Mouse (Mus musculus) activated CD4-positive, CD25-positive, alpha-beta regulatory T cell, adult 9 weeks (primary cell): ENCODE data around the gene Dctn2. TPM values are rescaled to one million over a fixed set of nuclear protein-coding genes. Genes with fewer than 3 reads are reported as not detected.

Experiments used
- polyA plus RNA-seq: library from polyadenylated mRNA; unstranded; fragments of 100-300 nt; shearing (Covaris generic); gene quantifications from one replicate; pipeline ENCODE4 v1.2.1, GENCODE M21; 2017

The Dctn2 gene
- 118 TPM for polyA plus RNA-seq

DNA sequence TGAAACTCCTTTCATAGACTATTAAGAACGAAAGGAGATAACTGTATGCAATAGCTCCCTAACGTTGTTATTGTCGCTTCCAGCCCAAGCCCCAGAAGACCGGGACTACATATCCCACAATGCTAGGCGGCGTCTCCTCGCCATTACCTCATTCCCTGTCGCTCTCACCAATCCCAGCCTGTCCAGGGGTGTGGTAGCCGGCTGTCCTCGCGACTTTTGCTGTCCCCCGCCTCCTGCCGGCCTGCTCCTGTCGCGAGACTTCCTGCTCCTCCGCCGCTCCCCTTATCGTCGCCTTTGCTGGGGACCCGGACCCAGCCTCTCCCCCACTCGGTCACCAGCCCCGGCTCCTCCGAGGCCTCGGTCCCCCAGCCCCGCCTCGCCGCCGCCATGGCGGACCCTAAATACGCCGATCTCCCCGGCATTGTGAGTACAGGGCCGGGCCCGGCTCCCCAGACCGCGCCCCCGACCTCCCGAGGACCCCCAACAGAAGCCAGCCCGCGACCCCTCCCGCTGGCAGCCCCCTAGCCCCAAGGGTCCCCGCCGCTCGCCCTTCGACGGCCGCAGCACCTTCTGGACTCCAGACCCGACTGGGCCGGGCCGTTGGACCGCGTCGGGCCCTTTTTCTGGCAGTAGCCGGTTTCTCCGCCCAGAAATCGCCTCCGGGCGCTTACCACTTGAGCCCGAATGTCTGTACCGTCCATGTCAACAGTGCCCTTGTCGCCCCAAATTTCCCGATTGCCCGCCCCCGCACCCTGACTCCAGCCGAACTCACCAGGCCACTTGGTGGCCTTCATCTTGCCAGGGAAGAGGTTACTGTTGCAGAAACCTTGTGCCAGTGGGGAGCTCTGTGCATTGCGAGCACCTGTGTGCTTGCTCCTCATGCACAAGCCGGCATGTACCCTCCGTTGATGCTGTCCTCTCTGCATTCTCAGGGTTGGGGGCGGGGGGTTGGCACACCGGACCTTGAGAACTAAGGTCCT, at the start of gene Dctn2:
Gene Dctn2 (plus strand): TSS at position 257 of the 980 bp plus-strand sequence.

GRCm38 (mm10) chr10:127262548-127263398, 3.4 kb upstream of the Dctn2 start, which contains the start of gene Kif5a:
Gene Kif5a (minus strand): TSS chr10:127263348.

DNA sequence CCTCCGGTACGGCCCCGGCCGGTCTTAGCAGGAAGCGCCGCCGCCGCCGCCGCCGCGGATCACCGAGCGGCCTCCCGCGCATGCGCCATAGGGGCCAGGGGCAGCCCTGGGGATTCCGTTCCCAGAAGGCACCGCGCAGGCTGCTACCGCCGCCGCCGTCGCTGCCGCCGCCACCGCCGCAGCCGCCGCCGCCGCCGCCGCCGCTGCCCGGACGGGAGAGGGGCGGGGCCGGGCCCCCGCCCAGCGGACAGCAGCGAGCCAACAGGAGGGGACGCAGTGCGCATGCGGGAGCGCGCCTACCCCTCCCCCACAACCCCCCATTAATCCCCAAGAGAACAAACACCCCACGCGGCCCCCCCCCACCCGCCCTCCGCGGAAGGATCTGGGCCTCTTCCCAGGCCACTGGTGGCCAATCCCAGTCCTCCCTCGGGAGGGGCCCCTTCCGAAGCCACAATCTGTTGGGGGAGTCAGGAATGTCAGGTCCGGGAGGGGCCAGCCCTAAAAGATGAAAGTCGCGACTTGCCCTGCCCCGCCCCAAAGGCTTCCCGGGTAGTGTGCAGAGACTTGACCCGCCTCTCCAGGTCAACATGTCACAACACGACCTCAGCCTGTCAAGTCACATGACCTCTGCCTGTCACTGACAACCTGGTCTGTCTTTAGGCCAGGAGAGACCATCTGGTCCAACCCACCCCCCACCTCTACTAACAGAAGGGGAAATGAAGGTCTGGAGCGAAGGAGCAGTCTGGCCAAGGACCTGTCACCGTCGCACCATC, 22.8 kb downstream of the Dctn2 start, which contains the start of gene Mbd6:
Gene Mbd6 (minus strand): TSS at position 219 of the 773 bp plus-strand sequence.

DNA sequence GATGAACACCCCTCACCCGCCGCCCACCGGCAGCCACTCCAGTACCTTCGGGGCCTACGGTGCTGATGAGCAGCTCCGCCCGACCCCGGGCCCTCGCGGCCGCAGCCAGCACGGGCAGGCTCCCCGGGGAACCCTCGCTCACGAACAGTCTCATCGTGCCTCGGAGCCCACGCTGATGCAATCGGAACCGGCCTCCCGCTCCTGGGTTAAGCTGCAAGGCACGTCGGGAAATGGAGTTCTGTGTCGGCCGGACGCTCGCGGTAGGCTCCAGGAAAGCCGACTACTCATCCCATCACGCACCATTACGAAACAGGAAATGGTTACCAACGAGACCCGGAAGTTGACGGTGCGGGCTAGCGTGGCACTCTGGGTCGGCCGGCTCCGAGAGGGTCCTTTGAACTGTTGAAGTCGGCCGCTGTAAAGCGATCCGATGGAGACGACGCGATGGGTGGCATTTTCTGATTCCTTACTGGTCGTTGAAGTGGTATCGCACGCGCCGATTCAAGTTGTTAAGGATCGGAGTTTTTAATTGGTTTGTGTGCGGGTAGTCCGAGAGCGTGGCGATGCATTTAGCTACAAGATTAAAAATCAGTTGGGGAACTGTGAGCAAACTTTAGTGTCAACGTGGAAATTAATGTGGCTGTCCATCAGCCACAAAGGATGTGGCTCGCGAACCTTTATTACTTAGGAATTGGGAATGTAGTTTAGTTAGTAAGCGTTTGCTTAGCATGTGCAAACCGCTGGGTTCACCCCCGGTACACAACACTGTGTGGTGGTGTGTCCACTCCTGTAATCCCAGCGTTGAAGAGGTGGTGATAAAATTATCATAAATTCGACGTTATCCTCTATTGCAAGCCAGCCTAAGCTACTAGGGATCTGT, 45.5 kb downstream of the Dctn2 start, which contains the start of gene Mars:
Gene Mars (minus strand): TSS at position 311 of the 880 bp plus-strand sequence.

DNA sequence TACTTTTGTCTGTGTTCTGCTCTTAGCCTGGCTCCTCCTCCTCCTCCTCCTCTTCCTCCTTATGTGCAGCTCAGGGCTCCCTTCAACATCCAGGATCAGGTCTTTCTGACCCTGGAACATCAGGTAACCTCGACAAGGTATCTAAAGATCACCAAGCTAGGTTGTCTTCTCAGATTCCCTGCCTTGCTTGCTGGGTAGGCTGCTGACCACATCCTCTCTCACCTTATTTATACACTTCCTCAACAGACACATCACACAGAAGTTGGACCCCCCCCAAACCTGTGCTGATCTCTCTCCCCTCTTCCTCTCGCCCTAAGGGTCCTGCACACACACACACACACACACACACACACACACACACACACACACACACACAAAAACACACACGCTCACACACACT, 55.5 kb downstream of the Dctn2 start, which contains the start of gene Arhgap9:
Gene Arhgap9 (plus strand): TSS at position 344 of the 400 bp plus-strand sequence.

Other genes with a start within 250 kb of the Dctn2 start
- 46.6 TPM for gene Tsfm, start 235.5 kb upstream of the Dctn2 start, polyA plus RNA-seq
- gene Mettl1, start 225.0 kb upstream of the Dctn2 start, polyA plus RNA-seq = 22.3 TPM
- 0.17 TPM for gene Eef1akmt3, start 224.9 kb upstream of the Dctn2 start, polyA plus RNA-seq
- 0.17 TPM for gene Cyp27b1, start 218.1 kb upstream of the Dctn2 start, polyA plus RNA-seq
- gene March9, start 206.2 kb upstream of the Dctn2 start, polyA plus RNA-seq = 0.23 TPM
- 367 TPM for gene Cdk4, start 202.8 kb upstream of the Dctn2 start, polyA plus RNA-seq
- gene Tspan31, start 196.1 kb upstream of the Dctn2 start, polyA plus RNA-seq = 116 TPM
- gene Agap2, start 191.1 kb upstream of the Dctn2 start, polyA plus RNA-seq = 30.6 TPM
- gene Os9, start 145.2 kb upstream of the Dctn2 start, polyA plus RNA-seq = 200 TPM
- 589 TPM for gene B4galnt1, start 101.1 kb upstream of the Dctn2 start, polyA plus RNA-seq
- gene Slc26a10, start 85.7 kb upstream of the Dctn2 start, polyA plus RNA-seq = 6.3 TPM
- gene Arhgef25, start 76.3 kb upstream of the Dctn2 start, polyA plus RNA-seq = 0.40 TPM
- 130 TPM for gene Dtx3, start 70.6 kb upstream of the Dctn2 start, polyA plus RNA-seq
- gene Pip4k2c, start 54.8 kb upstream of the Dctn2 start, polyA plus RNA-seq = 44.1 TPM
- gene Kif5a, start 3.0 kb upstream of the Dctn2 start, polyA plus RNA-seq = 0.33 TPM
- 9.3 TPM for gene Mbd6, start 22.6 kb downstream of the Dctn2 start, polyA plus RNA-seq
- 71.0 TPM for gene Mars, start 45.4 kb downstream of the Dctn2 start, polyA plus RNA-seq
- gene Arhgap9, start 55.6 kb downstream of the Dctn2 start, polyA plus RNA-seq = 139 TPM
- 0.49 TPM for gene Gli1, start 75.6 kb downstream of the Dctn2 start, polyA plus RNA-seq
- gene Inhbe, start 88.0 kb downstream of the Dctn2 start, polyA plus RNA-seq = not detected
- gene Inhbc, start 104.1 kb downstream of the Dctn2 start, polyA plus RNA-seq = not detected
- gene R3hdm2, start 114.0 kb downstream of the Dctn2 start, polyA plus RNA-seq = 13.2 TPM
- gene Stac3, start 235.3 kb downstream of the Dctn2 start, polyA plus RNA-seq = 0.49 TPM
- gene Ndufa4l2, start 248.6 kb downstream of the Dctn2 start, polyA plus RNA-seq = not detected